Mouse (Mus musculus) gonadal fat pad, adult 2 months (tissue): ENCODE data around the gene Psg21. TPM values are rescaled to one million over a fixed set of nuclear protein-coding genes. Genes with fewer than 3 reads are reported as not detected.
"Not testable (repeated sequence)": the region's sequence is repeated elsewhere in the genome, so short reads cannot be mapped to it uniquely, and the experiment has no call there.

Experiments used
- DNase-seq: peaks from one replicate; pipeline ENCODE4 v3.0.0-alpha.2; 2012; ENCODE audit warnings: low read depth
- polyA plus RNA-seq: library from polyadenylated mRNA; depleted of rRNA; stranded (reverse); fragments of >200 nt; gene quantifications from 2 replicates; pipeline ENCODE4 v1.2.3, GENCODE M21; 2012; rRNA removed

The Psg21 gene
- polyA plus RNA-seq: not detected in 2 replicates

DNA sequence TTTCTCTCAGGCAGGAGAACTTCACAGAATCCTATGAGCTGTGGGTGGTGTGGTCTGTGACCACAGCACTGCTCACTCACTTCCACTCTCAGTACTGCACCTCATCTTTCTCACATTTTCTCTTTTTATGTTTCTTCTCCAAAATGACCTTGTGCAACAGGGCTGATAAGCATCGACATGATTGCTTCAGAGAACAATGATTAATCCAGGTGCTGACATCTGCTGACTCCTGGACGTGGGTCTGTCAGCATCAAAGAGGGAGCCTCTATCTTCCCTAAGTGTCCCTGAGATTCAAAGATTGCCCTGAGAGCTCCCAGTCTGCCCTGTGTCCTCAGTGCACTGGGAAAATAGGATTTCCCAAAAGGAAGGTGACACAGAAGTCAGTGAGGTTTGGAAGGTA, at the start of gene Psg21:
Gene Psg21, minus strand, starts transcription at position 101 of the 400 bp plus-strand sequence.
- DNase-seq: not testable (repeated sequence)

DNA sequence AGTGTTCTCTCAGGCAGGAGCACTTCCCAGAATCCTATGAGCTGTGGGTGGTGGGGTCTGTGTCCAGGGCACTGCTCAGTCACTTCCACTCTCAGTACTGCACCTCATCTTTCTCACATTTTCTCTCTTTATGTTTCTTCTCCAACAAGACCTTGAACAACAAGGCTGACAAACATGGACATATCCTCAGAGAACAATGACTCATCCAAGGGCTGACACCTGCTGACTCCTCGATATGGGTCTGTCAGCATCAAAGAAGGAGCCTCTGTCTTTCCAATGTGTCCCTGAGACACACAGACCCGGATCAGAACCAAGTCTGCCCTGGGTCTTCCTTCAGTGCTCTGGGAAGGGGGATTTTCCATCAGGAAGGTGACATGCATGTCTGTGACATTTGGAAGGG, 29.6 kb upstream of the Psg21 start, which contains the start of gene Psg20:
Gene Psg20, minus strand, starts transcription at position 101 of the 400 bp plus-strand sequence.
- DNase-seq: no peak

DNA sequence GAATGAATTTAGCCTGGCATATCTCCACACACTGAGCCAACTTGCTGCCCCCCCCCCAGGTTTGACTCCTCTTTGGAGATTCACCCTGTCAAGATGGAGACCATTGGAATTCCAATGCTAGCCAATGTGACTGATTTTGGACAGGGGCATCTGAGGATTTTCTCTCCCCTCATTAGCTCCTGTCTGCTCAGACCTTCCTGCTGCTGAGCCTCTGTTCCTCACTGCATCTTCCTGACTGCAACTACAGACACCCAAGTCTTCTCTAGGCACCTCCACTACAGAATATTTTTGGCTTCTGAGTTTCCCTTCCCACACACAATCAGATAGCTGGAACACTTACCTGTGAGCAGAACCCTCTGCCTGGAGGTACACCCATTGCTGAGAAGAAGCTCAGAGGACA, 29.1 kb upstream of the Psg21 start:
- DNase-seq: no peak

DNA sequence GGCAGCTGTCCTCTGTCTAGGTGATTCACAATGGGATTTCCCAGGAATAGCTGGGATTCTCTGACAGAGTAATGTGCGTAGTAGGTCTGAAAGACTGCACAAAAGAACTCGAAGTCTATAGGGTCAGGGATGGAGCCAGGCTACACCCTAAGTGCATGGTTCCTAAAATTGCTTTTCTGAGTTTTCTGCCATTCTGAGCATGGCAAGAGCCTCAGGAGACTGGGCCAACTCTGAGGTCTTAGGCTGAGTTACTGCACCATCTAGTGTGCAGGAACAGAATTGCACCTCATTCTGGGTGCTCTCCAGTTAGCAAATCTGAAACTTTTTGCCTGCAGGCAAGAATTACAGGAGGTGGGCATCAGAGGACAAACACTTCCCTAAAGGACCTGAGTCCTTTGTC, 23.2 kb upstream of the Psg21 start:
- DNase-seq: no peak

DNA sequence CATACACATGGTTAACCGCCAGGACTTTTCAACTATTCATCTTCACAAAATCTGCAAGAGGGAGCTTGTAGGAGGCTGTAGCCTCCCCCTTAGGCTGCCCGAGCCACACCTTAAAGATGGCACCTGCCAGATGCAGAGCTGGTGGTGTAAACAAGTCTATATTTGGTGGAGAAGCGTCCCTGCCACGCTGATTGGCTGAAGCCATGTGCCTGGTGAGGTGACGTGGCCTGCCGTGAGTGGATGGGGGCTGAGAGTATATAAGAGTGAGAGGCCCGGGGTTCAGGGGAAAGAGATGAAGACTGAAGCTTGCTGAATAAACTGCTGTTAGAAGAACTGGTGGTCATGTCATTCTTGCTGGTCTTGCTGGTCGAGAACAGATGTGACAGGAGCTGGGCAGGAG, 29.6 kb downstream of the Psg21 start:
- not testable (repeated sequence) for DNase-seq

DNA sequence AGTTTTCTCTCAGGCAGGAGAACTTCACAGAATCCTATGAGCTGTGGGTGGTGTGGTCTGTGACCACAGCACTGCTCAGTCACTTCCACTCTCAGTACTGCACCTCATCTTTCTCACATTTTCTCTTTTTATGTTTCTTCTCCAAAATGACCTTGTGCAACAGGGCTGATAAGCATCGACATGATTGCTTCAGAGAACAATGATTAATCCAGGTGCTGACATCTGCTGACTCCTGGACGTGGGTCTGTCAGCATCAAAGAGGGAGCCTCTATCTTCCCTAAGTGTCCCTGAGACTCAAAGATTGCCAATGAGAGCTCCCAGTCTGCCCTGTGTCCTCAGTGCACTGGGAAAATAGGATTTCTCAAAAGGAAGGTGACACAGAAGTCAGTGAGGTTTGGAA, 40.1 kb downstream of the Psg21 start, which contains the start of gene Psg23:
Gene Psg23, minus strand, starts transcription at position 101 of the 400 bp plus-strand sequence.
- DNase-seq: not testable (repeated sequence)

Other genes with a start within 250 kb of the Psg21 start
- not detected in 2 replicates for gene Psg28, start 224.7 kb downstream of the Psg21 start, polyA plus RNA-seq
- not detected in 2 replicates for gene Psg26, start 172.5 kb downstream of the Psg21 start, polyA plus RNA-seq
- gene Psg25, start 124.5 kb downstream of the Psg21 start, polyA plus RNA-seq: not detected in 2 replicates
- not detected in 2 replicates for gene Psg27, start 89.4 kb downstream of the Psg21 start, polyA plus RNA-seq
- gene Psg23, start 40.2 kb downstream of the Psg21 start, polyA plus RNA-seq: 0.18 TPM in 1 of 2 replicates, not detected in the other
- not detected in 2 replicates for gene Psg20, start 29.5 kb upstream of the Psg21 start, polyA plus RNA-seq
- gene Psg22, start 61.4 kb upstream of the Psg21 start, polyA plus RNA-seq: not detected in 2 replicates
- gene Psg19, start 141.8 kb upstream of the Psg21 start, polyA plus RNA-seq: not detected in 2 replicates
- 0.14 TPM in 1 of 2 replicates, not detected in the other for gene Psg17, start 164.9 kb upstream of the Psg21 start, polyA plus RNA-seq
- gene Mill2, start 183.2 kb upstream of the Psg21 start, polyA plus RNA-seq: 7.5 and 9.1 TPM in 2 replicates
- gene Pglyrp1, start 214.6 kb upstream of the Psg21 start, polyA plus RNA-seq: 6.2 and 7.1 TPM in 2 replicates